Mouse (Mus musculus) heart, embryonic 13.5 days (tissue): Measurements from ENCODE around the gene Spred1. TPM values are rescaled to one million over a fixed set of nuclear protein-coding genes. Genes with fewer than 3 reads are reported as not detected.

Experiments
- ATAC-seq: fragments of 200-750 bp; cut with Nextera tagmentation; 2 replicates; pipeline ENCODE4 v1.8.0; 2017; ENCODE audit warnings: moderate TSS enrichment; ENCODE audit not compliant: insufficient number of reproducible peaks, low FRiP score, low TSS enrichment; ENCODE audit errors: extremely low read depth
- H3K27ac ChIP-seq: fragments of 300-500 bp; sonication (generic); replicated peaks from 2 replicates; pipeline ENCODE4 v1.5.1; 2015; ENCODE audit warnings: moderate library complexity, mild to moderate bottlenecking, inconsistent platforms
- H3K27me3 ChIP-seq: fragments of 300-500 bp; sonication (generic); replicated peaks from 2 replicates; pipeline ENCODE4 v1.6.1; 2015; ENCODE audit warnings: mild to moderate bottlenecking, inconsistent platforms
- H3K36me3 ChIP-seq: fragments of 300-500 bp; sonication (generic); 2 replicates; pipeline ENCODE4 v1.6.1; 2015; ENCODE audit warnings: mild to moderate bottlenecking, inconsistent platforms
- H3K4me1 ChIP-seq: fragments of 300-500 bp; sonication (generic); 2 replicates; pipeline ENCODE4 v1.6.1; 2015; ENCODE audit warnings: inconsistent platforms
- H3K4me2 ChIP-seq: fragments of 300-500 bp; sonication (generic); 2 replicates; pipeline ENCODE4 v1.6.1; 2015; ENCODE audit warnings: inconsistent platforms, mild to moderate bottlenecking, moderate library complexity
- H3K4me3 ChIP-seq: fragments of 300-500 bp; sonication (generic); 2 replicates; pipeline ENCODE4 v1.5.1; 2015; ENCODE audit warnings: moderate library complexity, mild to moderate bottlenecking, inconsistent platforms
- H3K9ac ChIP-seq: fragments of 300-500 bp; sonication (generic); 2 replicates; pipeline ENCODE4 v1.6.1; 2015; ENCODE audit warnings: inconsistent platforms, mild to moderate bottlenecking, moderate library complexity
- H3K9me3 ChIP-seq: fragments of 300-500 bp; sonication (generic); 2 replicates; pipeline ENCODE4 v1.6.1; 2016; ENCODE audit warnings: inconsistent platforms
- WGBS: fragments of 180-500 bp; shearing (Covaris S2); methylation state at CpG from one replicate; pipeline ENCODE4 v1.1.7; 2015; ENCODE audit warnings: mixed read lengths; 5-methylcytosine and 5-hydroxymethylcytosine counted together
- polyA plus RNA-seq: library from polyadenylated mRNA; unstranded; fragments of >200 nt; fragmentation: Nextera tagmentation; extraction: Ambion mirVana; gene quantifications from 2 replicates; pipeline ENCODE4 v1.2.1, GENCODE M21; 2015

The Spred1 gene
- polyA plus RNA-seq, 1 experiment from 2014 or later, result 3.8 TPM

DNA sequence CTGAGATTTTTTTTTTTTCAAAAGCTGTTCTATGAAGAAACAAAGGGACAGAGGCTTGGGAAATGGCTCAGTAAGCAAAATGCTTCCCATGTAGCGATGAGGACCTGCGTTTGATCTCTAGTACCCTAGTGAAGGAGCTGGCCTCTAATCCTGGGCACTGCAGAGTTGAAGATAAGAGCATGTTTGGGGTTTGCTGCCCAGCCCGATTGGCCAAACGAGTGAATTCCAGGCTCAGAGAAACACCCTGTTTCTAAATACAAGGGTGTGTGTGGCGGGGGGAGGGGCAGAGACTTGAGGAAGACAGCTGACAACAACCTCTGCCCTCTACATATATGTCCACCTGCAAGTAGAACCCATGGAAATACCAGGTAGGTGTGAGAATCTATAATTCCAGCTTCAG is 23.9 kb upstream of the Spred1 start:
- Histone ChIP-seq H3K4me1 (peaks cover 62% of the 10 kb centered on the region), H3K27me3 (no peaks in the 10 kb centered on the region), H3K9ac (no peak overlapping the region), H3K36me3 (no peaks in the 10 kb centered on the region), H3K4me2 (peak overlapping the region; percentile 14), H3K27ac (peak overlapping the region; percentile 26; the same call in 1 of the 2 replicates), H3K4me3 (no peak overlapping the region), H3K9me3 (no peaks in the 10 kb centered on the region)
- WGBS, result 34% methylated on average over 5 of the region's 5 CpGs
- ATAC-seq, result no peak

DNA sequence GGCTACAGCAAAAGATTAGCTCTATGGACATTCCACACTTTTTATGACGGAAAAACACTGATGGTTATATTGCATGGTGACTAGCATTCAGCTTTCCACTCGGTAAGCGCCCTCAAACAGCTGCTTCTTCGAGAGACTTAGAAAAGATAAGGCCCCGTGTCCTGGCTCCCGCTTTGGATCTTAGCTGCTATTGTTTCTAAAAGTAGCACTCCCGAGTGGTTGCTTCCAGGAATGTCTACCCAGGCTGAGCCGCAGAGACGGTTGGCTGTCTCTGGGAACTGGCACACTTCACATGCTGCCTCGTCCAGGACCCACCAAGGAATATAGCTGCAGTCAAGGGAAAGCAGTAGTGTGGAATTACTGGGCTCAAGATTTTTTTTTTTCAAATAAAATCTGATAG is 21.9 kb upstream of the Spred1 start:
- no peak overlapping the region for H3K9ac ChIP-seq
- H3K4me2 ChIP-seq, result peak overlapping the region; percentile 51
- H3K4me1 ChIP-seq, result peaks cover 57% of the 10 kb centered on the region
- WGBS, result 11% methylated on average over 10 of the region's 10 CpGs
- no peak for ATAC-seq
- H3K9me3 ChIP-seq, result no peaks in the 10 kb centered on the region
- no peak overlapping the region for H3K4me3 ChIP-seq
- H3K27me3 ChIP-seq, result no peaks in the 10 kb centered on the region
- H3K36me3 ChIP-seq, result no peaks in the 10 kb centered on the region
- peak overlapping the region; percentile 37 for H3K27ac ChIP-seq

DNA sequence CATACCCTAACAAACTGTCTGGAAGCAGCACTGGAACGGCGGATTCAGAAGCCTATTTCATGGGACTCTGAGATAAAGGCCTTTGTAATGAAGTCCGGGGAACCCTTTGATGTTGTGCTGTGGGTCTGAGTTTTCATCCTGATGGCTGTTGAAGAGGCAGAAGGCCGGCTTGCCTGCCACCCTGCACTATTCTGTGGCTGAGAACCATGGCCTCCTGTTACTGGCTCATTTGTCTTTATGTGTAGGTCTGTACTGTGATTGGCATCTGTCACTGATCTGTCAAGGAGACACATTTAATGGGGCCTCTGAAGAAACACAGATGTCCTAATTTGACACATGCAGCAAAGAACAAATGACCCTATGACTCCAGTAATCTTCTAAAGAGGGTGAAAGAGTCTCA is 17.7 kb upstream of the Spred1 start:
- Histone ChIP-seq H3K4me3 (no peak overlapping the region), H3K9ac (no peak overlapping the region), H3K27me3 (no peaks in the 10 kb centered on the region), H3K4me2 (no peak overlapping the region), H3K9me3 (no peaks in the 10 kb centered on the region), H3K36me3 (no peaks in the 10 kb centered on the region), H3K4me1 (peaks cover 44% of the 10 kb centered on the region), H3K27ac (no peak overlapping the region)
- ATAC-seq, result no peak
- WGBS, result 21% methylated on average over 4 of the region's 4 CpGs

DNA sequence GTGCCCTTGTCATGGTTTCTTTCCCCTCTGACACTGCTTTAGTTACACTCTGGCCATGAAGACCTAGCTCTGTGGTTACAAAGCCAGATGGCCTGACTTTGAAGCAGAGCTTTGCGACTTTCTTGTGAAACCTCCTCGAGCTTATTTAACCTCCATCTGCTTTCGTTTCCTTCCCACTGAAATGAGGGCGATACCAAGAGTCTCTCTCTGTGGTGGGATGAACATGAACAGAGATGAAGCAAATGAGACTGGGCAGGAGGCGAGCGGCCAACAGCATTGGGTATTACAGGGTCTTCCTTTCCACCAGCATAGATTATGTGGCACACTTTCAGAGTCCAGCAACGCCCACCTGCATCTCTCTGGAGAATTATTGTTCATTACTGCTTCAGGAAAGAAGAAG is 15.8 kb upstream of the Spred1 start:
- H3K27me3 ChIP-seq, result no peaks in the 10 kb centered on the region
- 77% methylated on average over 7 of the region's 7 CpGs for WGBS
- no peak overlapping the region for H3K9ac ChIP-seq
- no peaks in the 10 kb centered on the region for H3K36me3 ChIP-seq
- H3K27ac ChIP-seq, result peak overlapping the region; percentile 37; the same call in 1 of the 2 replicates
- H3K4me1 ChIP-seq, result peaks cover 35% of the 10 kb centered on the region
- no peak overlapping the region for H3K4me2 ChIP-seq
- no peak for ATAC-seq
- no peak overlapping the region for H3K4me3 ChIP-seq
- H3K9me3 ChIP-seq, result no peaks in the 10 kb centered on the region

- no peak overlapping the region for H3K4me3 ChIP-seq
- no peaks in the 10 kb centered on the region for H3K9me3 ChIP-seq
- no peak for ATAC-seq
- 55% methylated on average over 4 of the region's 4 CpGs for WGBS
- H3K9ac ChIP-seq, result no peak overlapping the region
- peaks cover 30% of the 10 kb centered on the region for H3K4me1 ChIP-seq
- no peaks in the 10 kb centered on the region for H3K36me3 ChIP-seq
- H3K4me2 ChIP-seq, result no peak overlapping the region
- no peak overlapping the region for H3K27ac ChIP-seq
- H3K27me3 ChIP-seq, result no peaks in the 10 kb centered on the region
Measured at GRCm38 (mm10) chr2:117108059-117108458, 13.1 kb upstream of the Spred1 start.

DNA sequence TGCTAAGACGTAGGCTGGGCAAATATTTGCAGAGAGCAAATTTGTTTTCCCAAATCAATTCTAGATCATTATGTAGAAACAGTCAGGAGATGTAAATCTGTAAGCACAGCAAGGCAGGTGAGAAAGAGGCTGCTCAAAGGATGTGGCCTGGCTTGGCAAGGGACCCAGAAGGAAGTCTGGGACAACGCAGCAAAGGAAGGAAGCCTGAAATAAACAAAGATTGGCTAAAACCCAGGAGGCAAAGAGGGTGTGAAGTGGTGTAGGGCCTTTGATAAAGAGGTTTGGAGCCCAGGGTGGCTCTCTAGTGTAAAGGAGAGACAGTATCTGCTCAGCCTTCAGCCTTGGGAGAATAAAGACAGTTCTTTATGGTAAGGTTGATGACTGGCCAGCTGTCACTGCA is 11.9 kb upstream of the Spred1 start:
- no peak overlapping the region for H3K4me2 ChIP-seq
- H3K9ac ChIP-seq, result no peak overlapping the region
- peaks cover 37% of the 10 kb centered on the region for H3K4me1 ChIP-seq
- 39% methylated on average over 2 of the region's 2 CpGs for WGBS
- H3K4me3 ChIP-seq, result no peak overlapping the region
- H3K36me3 ChIP-seq, result no peaks in the 10 kb centered on the region
- no peaks in the 10 kb centered on the region for H3K9me3 ChIP-seq
- H3K27ac ChIP-seq, result no peak overlapping the region
- no peak for ATAC-seq
- H3K27me3 ChIP-seq, result no peaks in the 10 kb centered on the region

GRCm38 (mm10) chr2:117110355-117110866 is 10.8 kb upstream of the Spred1 start:
- Histone ChIP-seq H3K4me2 (no peak overlapping the region), H3K36me3 (no peaks in the 10 kb centered on the region), H3K4me3 (no peak overlapping the region), H3K4me1 (peaks cover 32% of the 10 kb centered on the region), H3K27me3 (no peaks in the 10 kb centered on the region), H3K27ac (no peak overlapping the region), H3K9me3 (no peaks in the 10 kb centered on the region), H3K9ac (no peak overlapping the region)
- 80% methylated on average over 6 of the region's 6 CpGs for WGBS
- no peak for ATAC-seq

GRCm38 (mm10) chr2:117113262-117113661 is 7.9 kb upstream of the Spred1 start:
- ATAC-seq, result no peak
- Histone ChIP-seq H3K4me3 (no peak overlapping the region), H3K27me3 (no peaks in the 10 kb centered on the region), H3K9me3 (no peaks in the 10 kb centered on the region), H3K9ac (no peak overlapping the region), H3K4me1 (peaks cover 25% of the 10 kb centered on the region), H3K36me3 (no peaks in the 10 kb centered on the region), H3K27ac (0 out of 2 replicates have a peak overlapping the region, but pooled peaks have one; percentile 62), H3K4me2 (no peak overlapping the region)
- WGBS, result 78% methylated on average over 2 of the region's 2 CpGs

DNA sequence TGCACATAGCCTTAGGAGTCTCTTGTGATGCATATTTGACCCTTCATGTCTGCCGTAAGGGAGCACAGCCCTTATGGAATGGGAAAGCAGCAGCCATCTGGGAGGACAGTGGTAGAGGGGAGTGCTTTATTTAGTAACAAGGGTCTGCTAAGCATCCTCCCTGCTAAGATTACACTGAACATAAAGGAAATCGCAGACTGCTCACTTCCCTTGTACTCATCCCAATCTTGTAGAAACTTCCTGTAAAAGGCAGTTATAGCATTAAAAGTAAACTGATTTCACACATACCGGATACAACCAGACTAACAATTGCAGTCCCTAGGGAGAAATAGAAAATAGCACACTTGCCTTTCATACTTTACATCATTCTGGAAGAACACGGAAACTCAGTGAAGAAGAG is 7.4 kb upstream of the Spred1 start:
- Histone ChIP-seq H3K9ac (no peak overlapping the region), H3K36me3 (no peaks in the 10 kb centered on the region), H3K4me1 (peaks cover 24% of the 10 kb centered on the region), H3K27ac (peak overlapping the region; percentile 62), H3K27me3 (no peaks in the 10 kb centered on the region), H3K4me3 (no peak overlapping the region), H3K4me2 (peak overlapping the region; percentile 36; the same call in 1 of the 2 replicates), H3K9me3 (no peaks in the 10 kb centered on the region)
- 25% methylated on average over 4 of the region's 4 CpGs for WGBS
- no peak for ATAC-seq

DNA sequence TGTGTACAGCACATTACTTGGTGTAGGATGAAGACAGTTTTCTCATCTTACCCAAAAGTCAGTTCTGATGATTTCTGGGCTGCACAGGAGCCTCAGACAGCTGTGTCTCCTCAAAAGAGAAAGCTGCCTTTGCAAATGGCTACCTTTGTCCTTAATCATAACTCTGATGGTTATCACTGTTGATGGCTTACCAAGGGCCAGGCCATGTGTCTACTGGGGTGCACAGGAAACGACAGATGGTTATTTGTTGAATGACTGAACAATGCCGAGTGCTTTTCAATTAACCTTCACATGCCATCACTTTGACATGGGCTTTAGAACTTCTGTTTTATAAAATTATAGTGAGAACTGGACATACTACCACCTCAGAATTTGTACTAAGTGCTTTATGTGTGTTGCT is 2.7 kb upstream of the Spred1 start:
- peaks cover 24% of the 10 kb centered on the region for H3K4me1 ChIP-seq
- no peak overlapping the region for H3K9ac ChIP-seq
- H3K27ac ChIP-seq, result no peak overlapping the region
- H3K27me3 ChIP-seq, result no peaks in the 10 kb centered on the region
- H3K4me2 ChIP-seq, result no peak overlapping the region
- H3K36me3 ChIP-seq, result no peaks in the 10 kb centered on the region
- H3K9me3 ChIP-seq, result no peaks in the 10 kb centered on the region
- WGBS, result 78% methylated on average over 2 of the region's 2 CpGs
- ATAC-seq, result no peak
- no peak overlapping the region for H3K4me3 ChIP-seq

DNA sequence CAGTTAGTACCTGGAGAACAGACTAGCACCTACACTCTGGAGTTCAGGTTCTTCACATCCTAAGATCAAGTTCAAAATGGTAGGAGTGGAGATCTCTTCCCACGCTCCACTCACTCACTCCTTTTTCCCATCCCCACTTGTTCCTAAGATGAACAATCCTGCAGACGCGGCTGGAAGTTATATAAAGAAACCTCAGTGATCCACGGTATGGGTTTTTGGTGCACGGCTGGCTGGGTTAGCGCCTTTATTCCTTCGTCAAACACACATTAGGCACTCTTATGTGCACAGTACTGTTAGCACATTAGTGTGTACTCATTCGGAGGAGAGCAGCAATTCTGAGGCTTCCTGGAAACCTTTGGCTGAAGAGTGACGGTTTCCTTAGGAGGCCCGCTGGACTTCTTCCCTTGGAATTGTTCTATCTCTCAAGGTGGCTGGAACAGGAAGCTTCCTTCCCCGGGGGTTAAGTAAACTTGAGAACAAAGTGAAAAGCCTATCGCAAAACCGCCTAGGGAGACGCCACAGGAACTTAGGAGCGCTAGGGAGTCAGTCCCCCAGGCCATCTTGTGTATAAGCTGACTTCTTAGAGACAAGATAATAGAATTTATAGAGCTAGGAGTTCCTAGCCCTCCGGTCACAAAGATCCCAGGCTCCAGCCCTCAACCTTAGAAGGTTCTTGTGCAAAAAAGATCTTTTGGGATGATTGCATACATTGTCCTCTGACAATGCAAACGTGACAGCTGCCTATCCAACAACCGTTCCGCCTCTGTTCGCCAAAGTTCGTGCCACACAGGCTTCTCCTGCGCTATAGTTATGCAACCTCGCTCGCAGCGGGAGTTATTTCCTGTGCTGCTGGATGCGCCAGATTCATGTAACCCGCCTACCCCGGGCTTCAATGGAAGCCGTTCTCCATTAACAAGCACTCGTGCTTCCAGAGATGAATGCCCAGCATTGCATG is 1.6 kb upstream of the Spred1 start:
- Histone ChIP-seq H3K27me3 (no peaks in the 10 kb centered on the region), H3K27ac (peak overlapping the region; percentile 100), H3K4me1 (peaks cover 21% of the 10 kb centered on the region), H3K4me3 (peak overlapping the region; percentile 92), H3K9me3 (no peaks in the 10 kb centered on the region), H3K9ac (peak overlapping the region; percentile 99), H3K4me2 (peak overlapping the region; percentile 88), H3K36me3 (no peaks in the 10 kb centered on the region)
- WGBS, result 6% methylated on average over 30 of the region's 30 CpGs
- no peak for ATAC-seq
